Mouse (Mus musculus) ZHBTc4 (cell line): ENCODE results near the gene Nol10.

Experiments
- DNase-seq: peaks from one replicate; pipeline ENCODE4 v3.0.0-alpha.2; 2011; ENCODE audit warnings: low read depth, low spot score

Nol10 gene

DNA sequence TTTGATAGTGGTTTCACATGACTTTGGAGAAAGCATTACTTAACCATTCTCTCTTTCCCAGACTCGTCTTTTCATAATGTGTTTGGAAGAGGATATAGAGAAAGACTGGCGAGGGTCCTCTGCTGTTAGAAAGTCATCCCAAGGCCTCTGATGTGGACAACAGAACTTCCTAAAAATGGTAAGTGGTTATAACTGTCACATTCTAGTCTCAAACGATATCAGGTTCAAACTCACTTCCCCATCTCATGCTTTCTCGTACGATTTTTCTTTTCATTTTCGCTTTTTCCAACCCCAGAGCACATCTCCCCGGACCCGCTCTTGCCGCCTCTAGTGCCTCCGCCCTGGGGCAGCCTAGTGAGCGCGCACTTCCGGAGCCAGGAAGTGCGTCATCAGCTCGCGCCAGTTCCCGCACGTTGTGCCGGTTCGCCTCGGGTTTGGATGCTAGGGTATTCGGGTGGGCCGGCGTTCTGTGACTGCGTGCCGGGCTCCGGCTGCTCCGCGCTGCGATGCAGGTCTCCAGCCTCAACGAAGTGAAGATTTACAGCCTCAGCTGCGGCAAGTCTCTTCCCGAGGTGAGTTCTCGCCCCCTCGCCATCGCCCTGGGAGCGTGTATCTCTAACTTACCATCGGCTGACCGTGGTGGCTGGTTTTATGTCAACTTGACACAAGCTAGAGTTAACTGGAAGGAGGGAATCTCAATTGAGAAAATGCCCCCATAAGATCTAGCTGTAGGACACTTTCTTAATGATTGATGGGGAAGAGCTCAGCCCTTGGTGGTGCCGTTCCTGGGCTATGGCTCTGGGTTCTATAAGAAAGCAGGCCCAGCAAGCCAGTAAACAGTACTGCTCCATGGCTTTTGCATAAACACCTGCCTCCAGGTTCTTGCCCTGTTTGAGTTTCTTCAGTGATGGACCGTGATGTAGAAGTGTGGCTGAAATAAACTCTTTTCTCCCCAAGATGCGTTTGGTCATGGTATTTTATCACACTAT, at the start of gene Nol10:
Gene Nol10, plus strand, starts transcription at position 411 of the 989 bp plus-strand sequence.
- DNase-seq: peak; percentile 96

DNA sequence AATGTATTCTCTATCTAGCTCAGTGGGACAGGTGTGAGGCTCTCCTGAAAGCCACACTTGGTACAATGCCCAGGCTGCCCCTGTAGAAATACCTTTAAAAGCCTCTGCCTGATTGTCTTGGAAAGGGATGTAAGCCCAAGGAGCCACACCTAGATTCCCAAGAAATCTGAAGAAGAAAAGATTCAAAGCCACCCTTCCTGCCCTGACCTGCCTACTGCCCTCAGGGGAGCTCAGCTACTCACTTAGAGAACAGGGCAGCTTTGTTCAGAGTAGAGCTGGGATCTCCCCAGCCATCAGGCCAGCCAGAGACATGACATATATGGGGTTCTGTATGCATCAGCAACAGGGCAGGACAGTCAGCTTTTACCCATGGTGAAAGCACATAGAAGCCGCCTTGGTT, 48.4 kb upstream of the Nol10 start:
- DNase-seq: peak; percentile 80

DNA sequence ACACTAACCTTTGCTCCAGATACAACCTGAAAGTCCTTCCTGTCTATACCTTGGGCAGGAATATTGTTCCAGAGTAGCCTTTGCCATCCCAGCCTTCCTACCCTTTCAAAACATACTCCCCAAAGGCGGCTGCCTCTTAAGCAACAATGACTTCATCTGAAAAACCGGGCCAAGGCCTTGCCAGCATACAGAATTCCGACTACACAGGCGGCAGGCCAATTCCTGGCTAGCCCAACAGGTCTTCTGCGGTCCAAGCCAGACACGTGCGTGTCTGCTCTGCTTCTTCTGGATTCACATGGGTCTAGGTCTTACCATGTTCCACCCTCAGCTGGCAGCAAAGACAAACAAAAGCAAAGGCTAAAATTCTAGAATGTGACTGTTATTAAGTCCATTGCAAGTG, 42.8 kb upstream of the Nol10 start:
- no peak for DNase-seq

DNA sequence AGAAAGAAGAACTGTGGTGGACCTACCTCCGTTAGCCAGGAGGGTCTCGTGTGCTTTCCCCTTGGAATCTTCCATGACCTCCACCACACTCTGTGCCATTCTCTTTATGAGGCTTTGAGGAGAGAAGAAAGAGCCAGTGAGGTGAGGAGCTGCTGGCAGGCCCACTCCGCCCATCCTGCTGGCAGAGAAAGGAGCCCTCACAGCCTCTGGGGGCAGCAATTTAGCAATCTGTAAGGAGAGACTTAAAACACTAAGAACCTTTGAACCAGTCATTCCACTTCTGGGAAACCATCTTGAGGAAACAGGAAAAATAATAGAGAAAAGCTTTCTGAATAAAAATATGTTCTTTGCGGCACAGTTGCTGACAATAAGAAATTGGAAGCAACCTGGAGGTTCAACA, 40.0 kb upstream of the Nol10 start:
- no peak for DNase-seq

DNA sequence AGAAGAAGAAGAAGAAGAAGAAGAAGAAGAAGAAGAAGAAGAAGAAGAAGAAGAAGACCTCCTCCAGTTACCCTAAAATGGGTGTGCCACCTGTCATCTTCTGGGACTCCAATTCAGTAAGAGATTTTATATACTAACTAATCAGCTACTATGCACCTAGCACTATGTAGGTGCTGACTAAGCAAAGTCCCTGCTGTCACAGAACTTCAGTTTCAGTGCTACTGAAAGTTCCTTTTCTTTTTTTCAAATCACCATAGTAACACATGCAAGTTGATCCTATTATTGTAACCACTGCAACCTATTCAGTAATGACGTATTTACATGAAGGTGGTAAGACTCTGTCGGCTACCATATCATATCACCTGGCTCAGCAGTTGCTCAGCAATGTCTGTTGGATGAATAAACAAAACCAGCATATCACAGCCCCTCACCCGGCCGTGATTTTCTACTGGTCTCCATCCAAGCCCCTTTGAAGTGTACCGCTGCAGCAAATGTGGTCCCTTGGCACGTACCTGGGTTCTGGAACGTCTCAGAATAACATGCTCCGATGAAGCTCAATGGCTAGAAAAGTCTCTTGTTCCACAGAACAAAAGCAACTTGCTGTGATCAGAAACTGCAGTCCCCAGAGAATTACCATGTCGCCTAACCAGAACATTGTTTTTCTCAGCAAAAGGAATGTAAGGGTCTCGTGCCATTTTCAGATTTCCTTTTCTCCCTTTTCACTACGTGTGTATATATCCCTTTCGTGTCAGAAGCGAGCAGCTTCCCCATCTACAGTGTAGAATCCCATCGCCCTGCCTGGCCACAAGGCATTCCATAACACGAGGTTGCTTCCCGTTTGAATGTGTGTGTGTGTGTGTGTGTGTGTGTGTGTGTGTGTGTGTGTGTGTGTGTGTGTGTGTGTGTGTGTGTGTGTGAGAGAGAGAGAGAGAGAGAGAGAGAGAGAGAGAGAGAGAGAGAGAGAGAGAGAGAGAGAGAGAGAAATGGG, 37.1 kb upstream of the Nol10 start:
- no peak for DNase-seq

DNA sequence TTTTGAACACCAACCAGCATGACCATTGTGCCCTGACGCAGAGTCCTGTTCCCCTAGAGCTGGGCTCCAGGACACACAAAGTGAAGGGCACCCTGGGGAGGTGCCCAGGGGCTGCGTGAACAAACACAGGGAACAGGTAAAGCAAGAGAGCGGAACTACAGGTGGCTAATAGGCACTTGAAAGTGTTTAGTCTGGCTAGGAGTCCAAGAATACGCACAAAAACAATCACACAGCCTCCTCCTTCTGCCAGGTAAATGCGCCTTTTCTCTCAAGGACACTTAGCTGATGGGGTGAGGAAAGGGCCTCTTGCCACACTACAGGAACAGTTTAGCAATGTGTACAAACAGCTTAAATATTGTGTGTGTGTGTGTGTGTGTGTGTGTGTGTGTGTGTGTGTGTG, 32.2 kb upstream of the Nol10 start:
- no peak for DNase-seq

DNA sequence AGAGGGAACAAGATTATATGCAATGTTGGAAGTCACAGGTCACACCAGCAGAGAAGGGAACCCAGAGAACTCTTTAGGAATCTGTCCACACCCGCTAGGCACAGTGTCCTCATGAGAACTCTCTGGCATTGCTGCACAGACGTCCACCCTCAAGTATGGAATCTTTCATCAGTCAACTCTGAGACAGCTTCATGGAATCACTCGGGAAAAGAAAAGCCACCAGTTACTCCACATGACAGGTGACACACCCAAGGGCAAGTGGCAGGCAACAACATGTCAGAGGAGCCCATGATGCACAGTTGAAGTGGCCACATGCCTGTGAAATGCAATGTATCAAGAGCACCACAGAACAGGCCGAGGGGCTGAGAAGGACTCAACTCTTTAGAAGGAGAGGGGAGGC, 30.3 kb upstream of the Nol10 start:
- no peak for DNase-seq

DNA sequence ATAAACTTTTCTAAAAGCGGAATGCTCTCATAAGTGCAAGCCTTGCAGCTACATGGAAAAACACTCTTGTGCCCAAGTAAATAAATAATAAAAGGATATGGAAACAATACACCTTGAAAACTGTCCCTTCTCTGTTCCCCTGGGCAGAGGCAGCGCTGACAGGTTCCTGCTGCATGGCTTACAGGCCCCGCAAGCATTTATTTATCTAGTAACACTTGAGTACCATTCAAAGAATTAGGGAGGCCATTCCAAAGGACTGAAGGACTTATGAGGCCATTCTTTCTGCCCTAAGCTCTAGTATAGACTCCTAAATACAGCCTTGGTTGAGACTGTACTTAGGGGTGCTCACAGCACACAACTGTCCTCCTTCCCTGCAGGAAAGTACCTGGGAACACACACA, 29.8 kb upstream of the Nol10 start:
- DNase-seq: no peak

DNA sequence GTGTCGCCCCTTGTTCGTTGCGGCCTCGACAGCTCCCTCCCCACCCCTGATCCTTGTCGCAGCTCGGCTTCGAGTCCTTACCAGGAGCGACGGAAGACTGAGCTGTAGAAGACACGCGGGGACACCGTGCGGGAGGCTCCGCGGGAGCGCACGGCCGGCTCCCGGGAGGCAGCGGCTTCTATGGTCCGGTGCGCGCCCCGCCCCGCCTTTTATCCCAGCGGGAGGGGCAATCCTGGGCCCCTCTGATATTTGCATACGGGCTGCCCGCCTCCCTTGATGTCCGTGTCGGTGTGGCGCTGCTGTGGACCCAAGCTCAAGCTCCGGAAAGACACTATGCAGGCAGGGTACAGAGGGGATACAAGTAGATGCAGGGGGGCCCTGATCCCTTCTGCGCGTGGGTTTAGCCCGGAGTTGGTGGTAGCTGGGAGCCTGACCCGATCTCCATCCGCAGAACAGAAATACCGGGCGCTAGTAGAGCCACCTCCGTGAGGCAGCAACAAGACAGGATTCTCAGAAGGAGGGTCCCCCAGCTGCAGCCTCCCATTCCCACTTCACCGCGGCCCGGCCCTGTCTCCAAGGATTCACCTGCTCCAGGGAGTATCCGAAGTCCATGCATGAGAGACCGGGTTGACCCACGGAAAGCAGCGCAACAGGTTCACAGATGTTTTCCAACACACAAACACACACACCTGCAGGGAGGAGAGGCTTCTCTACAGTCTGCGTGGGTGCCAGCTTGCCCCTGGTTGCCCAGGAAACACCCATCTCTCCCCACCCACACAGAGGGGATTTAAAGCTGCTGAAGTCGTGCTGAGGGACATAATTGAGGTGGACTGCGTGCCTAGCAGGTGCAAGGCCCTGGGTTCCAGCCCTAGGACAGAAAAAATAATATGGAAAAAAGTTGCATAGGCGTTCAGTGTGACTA, 23.4 kb upstream of the Nol10 start:
- peak; percentile 67 for DNase-seq

DNA sequence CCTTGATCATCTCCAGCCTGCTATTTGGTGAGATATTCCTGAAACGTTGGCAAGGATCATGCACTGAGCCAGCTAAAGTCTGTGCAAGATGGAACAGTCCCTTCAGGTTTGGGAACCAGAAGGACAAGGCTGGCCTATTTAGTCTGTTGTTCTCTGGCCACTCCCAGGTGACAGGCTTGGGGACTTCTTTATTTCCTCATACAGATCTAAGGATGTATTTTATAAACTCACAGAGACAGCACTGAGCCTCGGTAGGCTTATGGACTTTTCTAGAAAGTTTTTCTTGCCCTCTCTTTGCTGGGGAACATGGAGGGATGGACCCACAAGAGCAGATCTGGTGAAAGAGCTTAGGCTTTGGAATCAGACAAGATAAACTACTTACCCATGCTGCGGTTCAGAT, 19.0 kb upstream of the Nol10 start, which contains the start of gene Atp6v1c2:
Gene Atp6v1c2, minus strand, starts transcription at position 101 of the 400 bp plus-strand sequence.
- DNase-seq: no peak

DNA sequence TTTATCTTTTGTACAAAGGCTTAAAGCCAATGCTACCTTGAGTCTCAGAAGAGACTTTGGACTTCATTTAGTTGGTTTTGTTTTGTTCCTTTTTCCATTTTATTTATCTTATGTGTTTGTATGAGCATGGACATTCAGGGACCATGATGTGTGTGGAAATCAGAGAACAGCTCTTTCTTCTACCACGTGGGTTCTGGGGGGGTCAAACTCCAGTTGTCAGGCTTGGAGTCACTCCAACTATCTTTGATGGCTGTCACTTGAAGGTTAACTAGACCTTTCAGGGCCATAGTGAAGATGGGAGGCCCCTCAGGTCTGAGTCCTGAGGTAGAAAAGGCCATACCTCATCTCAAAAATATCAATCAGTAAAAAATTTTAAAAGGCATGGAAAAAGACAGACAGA, 14.8 kb upstream of the Nol10 start:
- no peak for DNase-seq

DNA sequence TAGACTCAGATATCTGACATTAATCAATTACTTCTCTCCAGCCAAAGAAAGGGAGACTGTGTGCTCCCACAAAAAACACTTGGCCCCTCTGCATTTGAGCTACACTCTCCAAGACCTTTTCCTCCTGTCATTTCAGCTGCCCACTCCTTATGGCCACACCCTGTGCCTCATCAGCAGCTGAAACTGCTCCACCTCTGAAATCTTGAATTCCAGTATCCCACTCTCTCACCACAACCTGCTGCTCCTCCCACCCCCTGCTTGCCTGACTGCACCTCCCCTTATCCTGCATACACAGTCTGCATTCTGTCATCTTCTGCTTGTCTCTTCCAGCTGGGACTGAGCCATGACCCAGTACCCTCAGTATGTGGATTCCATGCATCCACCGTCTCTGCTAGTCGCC, 9.9 kb upstream of the Nol10 start:
- DNase-seq: no peak

DNA sequence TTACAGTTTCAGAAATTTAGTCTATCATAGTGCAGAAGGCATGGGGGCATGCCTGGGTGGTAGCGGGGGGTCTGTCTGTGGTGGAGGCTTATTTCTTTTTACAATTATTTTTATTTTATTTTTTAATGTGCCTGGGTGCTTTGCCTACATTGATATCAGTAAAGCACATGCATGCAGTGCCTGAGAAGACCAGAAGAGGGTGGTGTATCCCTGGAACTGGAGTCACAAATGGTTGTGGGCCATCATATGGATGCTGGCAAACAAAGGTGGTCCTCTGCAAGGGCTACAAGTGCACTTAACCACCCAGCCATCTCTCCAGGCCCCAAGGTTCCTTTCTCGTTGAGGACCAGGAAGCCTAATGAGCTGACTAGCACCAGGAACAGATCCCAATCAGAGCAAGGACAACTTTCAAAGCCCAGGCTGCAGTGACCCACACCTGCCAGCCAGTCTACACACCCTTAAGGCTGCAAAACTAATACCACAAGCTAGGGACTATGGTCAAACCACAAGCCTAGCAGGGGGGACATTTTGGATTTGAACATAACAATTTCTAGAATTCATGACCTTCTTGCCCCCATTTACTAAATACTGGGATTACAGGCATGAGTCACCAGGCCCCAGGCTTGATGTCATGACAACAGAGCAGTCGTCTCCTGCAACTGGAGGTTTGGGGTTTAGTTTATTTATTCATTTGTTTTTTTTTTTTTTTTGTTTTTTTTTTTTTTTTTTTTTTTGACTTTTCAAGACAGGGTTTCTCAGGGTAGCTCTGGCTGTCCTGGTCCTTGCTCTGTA, 8.9 kb upstream of the Nol10 start:
- DNase-seq: peak; percentile 25

DNA sequence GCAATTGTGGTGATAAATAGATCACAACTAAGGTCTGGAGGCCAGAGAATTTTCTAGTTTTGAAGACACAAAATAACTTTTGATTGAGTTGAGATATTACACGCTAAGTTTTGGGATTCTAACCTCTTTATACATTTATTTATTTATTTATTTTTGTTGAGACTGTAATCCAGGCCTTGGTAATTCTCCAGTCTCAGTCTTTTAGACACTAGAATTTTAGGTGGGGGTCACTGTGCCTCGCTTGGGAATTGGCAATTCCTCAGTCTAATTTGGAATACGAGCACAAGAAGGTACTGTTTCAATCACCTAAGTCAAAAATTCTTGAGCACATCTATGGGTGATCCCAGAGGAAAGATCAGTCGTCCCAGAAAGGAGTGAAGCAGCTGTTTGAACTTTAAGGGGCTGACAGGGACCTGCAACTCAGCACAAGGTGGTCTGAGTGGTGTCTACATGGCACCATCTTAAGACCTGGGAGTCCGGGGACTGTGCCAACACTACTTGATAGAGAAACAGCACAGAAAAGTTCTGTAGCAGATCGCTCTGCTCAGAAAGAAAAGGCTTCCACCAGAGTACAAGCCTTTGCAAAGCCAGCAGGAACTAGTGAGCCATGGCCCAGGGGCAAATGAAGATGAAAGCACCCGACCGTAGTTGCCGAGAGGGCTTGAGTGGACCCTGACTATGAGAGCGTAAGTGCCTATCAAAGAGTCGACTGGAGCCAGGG, 771 bp upstream of the Nol10 start:
- peak; percentile 43 for DNase-seq

DNA sequence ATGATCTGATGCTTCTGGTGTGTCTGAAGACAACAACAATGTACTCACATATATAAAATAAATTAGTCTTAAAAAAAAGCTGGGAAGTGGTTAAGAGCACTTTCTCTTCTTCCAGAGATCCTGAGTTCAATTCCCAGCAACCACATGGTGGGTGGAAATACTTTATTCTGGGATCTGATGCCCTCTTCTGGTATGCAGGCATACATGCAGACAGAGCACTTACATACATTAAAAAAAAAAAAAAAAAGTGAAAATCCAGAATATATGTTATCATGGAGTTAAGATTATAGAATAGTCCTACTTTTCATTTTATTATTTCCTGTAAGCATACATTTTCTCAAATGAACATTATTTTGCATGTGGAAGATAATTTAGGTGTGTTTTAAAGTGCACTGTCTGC, 1.8 kb downstream of the Nol10 start:
- DNase-seq: peak; percentile 44

DNA sequence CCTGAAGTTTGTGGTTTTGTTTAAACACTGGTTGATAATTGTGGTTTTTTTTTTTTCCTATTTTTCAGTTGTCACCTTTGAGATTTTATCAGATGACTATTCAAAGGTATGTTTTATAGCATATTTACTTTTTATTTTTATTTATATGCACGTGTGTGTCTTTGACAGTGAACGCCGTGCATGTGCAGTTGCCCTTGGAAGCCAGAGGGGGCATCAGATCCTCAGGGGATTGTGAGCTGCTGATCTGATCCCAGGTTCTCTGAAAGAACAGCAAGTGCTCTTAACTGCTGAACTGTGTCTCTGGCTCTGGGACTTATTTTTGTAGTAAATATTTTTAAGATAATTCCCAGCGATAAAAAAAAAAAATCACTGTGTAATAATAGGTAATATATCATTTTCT, 8.6 kb downstream of the Nol10 start:
- DNase-seq: peak; percentile 73

DNA sequence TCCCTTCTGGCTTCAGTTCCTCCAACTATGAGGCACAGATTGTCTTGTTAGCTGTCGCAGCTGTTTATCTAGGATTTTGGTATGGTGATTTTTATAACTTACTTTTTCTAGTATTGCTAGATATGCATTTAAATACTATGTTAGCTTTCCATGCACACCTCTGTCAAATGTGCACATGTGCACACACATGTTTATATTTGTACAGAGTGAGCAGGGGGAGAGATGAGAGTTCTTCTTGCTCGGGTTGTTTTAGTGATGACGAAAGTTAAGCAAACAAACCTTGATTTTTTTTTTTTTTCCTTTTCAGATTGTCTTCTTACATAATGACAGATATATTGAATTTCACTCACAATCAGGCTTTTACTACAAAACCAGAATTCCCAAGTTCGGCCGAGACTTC, 9.5 kb downstream of the Nol10 start:
- no peak for DNase-seq

DNA sequence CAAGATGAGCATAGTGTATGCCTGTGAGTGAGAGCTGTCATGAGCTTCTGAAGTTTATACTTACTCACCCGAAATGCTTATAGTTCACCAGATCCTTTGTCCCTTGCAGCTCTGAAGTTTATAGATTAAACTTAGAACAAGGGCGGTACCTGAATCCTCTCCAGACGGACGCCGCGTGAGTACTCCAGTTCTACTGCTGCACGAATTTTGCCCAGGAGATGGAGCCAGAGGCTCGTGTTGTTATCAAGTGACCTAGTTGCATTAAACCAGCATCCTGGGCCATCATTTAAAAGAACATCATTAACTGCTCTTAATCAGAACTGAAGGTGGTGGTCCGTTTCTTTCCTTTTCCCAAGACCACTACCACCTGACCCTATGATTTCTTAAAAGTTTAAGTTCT, 10.7 kb downstream of the Nol10 start:
- peak; percentile 54 for DNase-seq

DNA sequence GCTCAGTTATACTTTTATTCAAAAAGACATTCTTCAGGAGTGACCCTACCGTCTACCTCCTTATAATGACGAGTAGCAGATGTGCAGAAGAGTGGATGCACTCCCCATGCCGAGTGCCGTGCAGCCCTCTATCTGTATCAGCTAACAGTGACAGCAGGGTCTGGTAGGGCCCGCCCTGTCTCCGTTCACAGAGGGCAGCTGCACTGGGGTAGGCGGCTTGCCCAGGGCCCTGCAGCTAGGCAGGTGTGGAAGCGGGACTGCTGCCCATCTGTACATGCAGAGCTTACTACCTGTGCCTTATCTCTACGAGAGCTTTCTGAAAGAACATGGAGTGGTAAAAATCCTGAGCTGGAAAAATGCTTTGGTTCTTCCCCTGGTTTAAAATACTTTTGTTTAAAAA, 11.8 kb downstream of the Nol10 start:
- DNase-seq: no peak

DNA sequence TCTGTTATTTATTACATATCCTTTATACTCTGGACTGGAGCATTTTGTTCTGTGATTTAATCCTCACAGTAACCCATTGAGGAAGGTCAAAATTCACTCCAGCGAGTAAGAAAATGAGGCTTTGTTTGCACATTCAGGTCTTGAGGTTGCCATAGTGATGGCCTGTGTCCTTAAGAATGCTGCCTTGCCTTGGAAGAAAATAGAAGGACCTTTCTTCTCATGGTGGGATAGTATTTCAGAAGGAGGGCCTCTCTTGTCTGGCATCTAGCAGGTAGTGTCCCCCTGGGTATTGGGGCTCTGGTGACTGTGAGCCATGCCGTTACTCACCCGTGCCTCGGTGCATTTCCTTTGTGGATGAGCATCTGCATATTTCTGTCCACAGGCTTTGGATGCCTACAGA, 12.4 kb downstream of the Nol10 start:
- no peak for DNase-seq
